Mouse (Mus musculus) midbrain, embryonic 14.5 days (tissue): ENCODE measurements around the gene Bcam. TPM values are rescaled to one million over a fixed set of nuclear protein-coding genes. Genes with fewer than 3 reads are reported as not detected.

ENCODE experiments used
- polyA plus RNA-seq: library from polyadenylated mRNA; unstranded; fragments of >200 nt; fragmentation: Nextera tagmentation; extraction: Ambion mirVana; gene quantifications from 2 replicates; pipeline ENCODE4 v1.2.1, GENCODE M21; 2014

Gene Bcam
- polyA plus RNA-seq, 1 experiment from 2014 or later = 7.8 TPM

Other genes starting within 250 kb of the Bcam start
- gene Ppp1r37, start 207.9 kb downstream of the Bcam start, polyA plus RNA-seq = 9.5 and 31.7 TPM in 2 replicates
- gene Zfp296, start 193.7 kb downstream of the Bcam start, polyA plus RNA-seq = 0.22 and 0.32 TPM in 2 replicates
- gene Gemin7, start 193.4 kb downstream of the Bcam start, polyA plus RNA-seq = 140 and 154 TPM in 2 replicates
- gene Clasrp, start 166.5 kb downstream of the Bcam start, polyA plus RNA-seq = 44.7 and 50.4 TPM in 2 replicates
- 4.5 and 5.2 TPM in 2 replicates for gene Relb, start 141.6 kb downstream of the Bcam start, polyA plus RNA-seq
- gene Clptm1, start 106.0 kb downstream of the Bcam start, polyA plus RNA-seq = 132 and 134 TPM in 2 replicates
- gene Apoc2, start 93.1 kb downstream of the Bcam start, polyA plus RNA-seq = 0.37 TPM in 1 of 2 replicates, not detected in the other
- gene Gm44805, start 89.6 kb downstream of the Bcam start, polyA plus RNA-seq = not detected in 2 replicates
- gene Apoc4, start 89.5 kb downstream of the Bcam start, polyA plus RNA-seq = not detected in 2 replicates
- gene Apoc1, start 78.4 kb downstream of the Bcam start, polyA plus RNA-seq = 1.7 and 2.0 TPM in 2 replicates
- 163 and 265 TPM in 2 replicates for gene Apoe, start 71.8 kb downstream of the Bcam start, polyA plus RNA-seq
- gene Tomm40, start 55.6 kb downstream of the Bcam start, polyA plus RNA-seq = 120 and 121 TPM in 2 replicates
- 41.1 and 46.1 TPM in 2 replicates for gene Nectin2, start 20.5 kb downstream of the Bcam start, polyA plus RNA-seq
- gene Cblc, start 25.8 kb upstream of the Bcam start, polyA plus RNA-seq = not detected in 2 replicates
- 0.77 and 1.2 TPM in 2 replicates for gene Bcl3, start 51.8 kb upstream of the Bcam start, polyA plus RNA-seq
- 9.9 and 13.6 TPM in 2 replicates for gene Gm19345, start 81.0 kb upstream of the Bcam start, polyA plus RNA-seq
- gene Ceacam16, start 90.3 kb upstream of the Bcam start, polyA plus RNA-seq = 0.90 TPM in 1 of 2 replicates, not detected in the other
- gene Ceacam19, start 116.9 kb upstream of the Bcam start, polyA plus RNA-seq = not detected in 2 replicates
- 4.9 and 8.2 TPM in 2 replicates for gene Pvr, start 150.1 kb upstream of the Bcam start, polyA plus RNA-seq
- not detected in 2 replicates for gene Igsf23, start 179.7 kb upstream of the Bcam start, polyA plus RNA-seq
- gene Ceacam20, start 194.4 kb upstream of the Bcam start, polyA plus RNA-seq = not detected in 2 replicates
- gene Nlrp9b, start 220.4 kb upstream of the Bcam start, polyA plus RNA-seq = not detected in 2 replicates